Mouse (Mus musculus) midbrain, embryonic 12.5 days (tissue): ENCODE data around the gene Gchfr. TPM values are rescaled to one million over a fixed set of nuclear protein-coding genes. Genes with fewer than 3 reads are reported as not detected.

Experiments used
- ATAC-seq: fragments of 200-750 bp; cut with Nextera tagmentation; 2 replicates; pipeline ENCODE4 v1.8.0; 2017; ENCODE audit warnings: low read depth, moderate TSS enrichment, moderate library complexity; ENCODE audit not compliant: low FRiP score
- H3K27ac ChIP-seq: fragments of 300-500 bp; sonication (generic); replicated peaks from 2 replicates; pipeline ENCODE4 v1.5.1; 2016; ENCODE audit warnings: mild to moderate bottlenecking
- H3K27me3 ChIP-seq: fragments of 300-500 bp; sonication (generic); 2 replicates; pipeline ENCODE4 v1.6.1; 2016; ENCODE audit warnings: mild to moderate bottlenecking
- H3K36me3 ChIP-seq: fragments of 300-500 bp; sonication (generic); 2 replicates; pipeline ENCODE4 v1.6.1; 2016
- H3K4me1 ChIP-seq: fragments of 300-500 bp; sonication (generic); 2 replicates; pipeline ENCODE4 v1.6.1; 2016
- H3K4me2 ChIP-seq: fragments of 300-500 bp; sonication (generic); replicated peaks from 2 replicates; pipeline ENCODE4 v1.6.1; 2016; ENCODE audit warnings: mild to moderate bottlenecking, moderate library complexity
- H3K4me3 ChIP-seq: fragments of 300-500 bp; sonication (generic); 2 replicates; pipeline ENCODE4 v1.5.1; 2016; ENCODE audit warnings: mild to moderate bottlenecking
- H3K9ac ChIP-seq: fragments of 300-500 bp; sonication (generic); replicated peaks from 2 replicates; pipeline ENCODE4 v1.6.1; 2016; ENCODE audit warnings: mild to moderate bottlenecking, moderate library complexity
- H3K9me3 ChIP-seq: fragments of 300-500 bp; sonication (generic); 2 replicates; pipeline ENCODE4 v1.6.1; 2016; ENCODE audit warnings: mild to moderate bottlenecking
- WGBS: fragments of 180-500 bp; shearing (Covaris S2); methylation state at CpG from one replicate; pipeline ENCODE4 v1.1.7; 2016; 5-methylcytosine and 5-hydroxymethylcytosine counted together
- polyA plus RNA-seq: library from polyadenylated mRNA; unstranded; fragments of >200 nt; fragmentation: Nextera tagmentation; extraction: Ambion mirVana; gene quantifications from 2 replicates; pipeline ENCODE4 v1.2.1, GENCODE M21; 2016

The Gchfr gene
- polyA plus RNA-seq, 1 experiment from 2014 or later = 3.3 TPM

- peaks cover 14% of the 10 kb centered on the region; the same call in 1 of the 2 replicates for H3K36me3 ChIP-seq
- no peak for ATAC-seq
- no peak overlapping the region for H3K9ac ChIP-seq
- H3K27me3 ChIP-seq = no peaks in the 10 kb centered on the region
- no peak overlapping the region for H3K4me2 ChIP-seq
- no peak overlapping the region for H3K27ac ChIP-seq
- no peak overlapping the region for H3K4me3 ChIP-seq
- H3K4me1 ChIP-seq = peaks cover 19% of the 10 kb centered on the region
- no peaks in the 10 kb centered on the region for H3K9me3 ChIP-seq
Measured at GRCm38 (mm10) chr2:119157836-119158235, 9.7 kb upstream of the Gchfr start.

- ATAC-seq = no peak
- Histone ChIP-seq H3K27me3 (peaks cover 30% of the 10 kb centered on the region), H3K9ac (peak overlapping the region; percentile 24; the same call in 1 of the 2 replicates), H3K9me3 (no peaks in the 10 kb centered on the region), H3K36me3 (no peaks in the 10 kb centered on the region), H3K4me2 (no peak overlapping the region), H3K27ac (no peak overlapping the region), H3K4me1 (peaks cover 6% of the 10 kb centered on the region), H3K4me3 (no peak overlapping the region)
- WGBS = 23% methylated on average over 2 of the region's 2 CpGs
Measured at GRCm38 (mm10) chr2:119161247-119161646, 6.3 kb upstream of the Gchfr start.

- Histone ChIP-seq H3K4me1 (peaks cover 16% of the 10 kb centered on the region), H3K27ac (no peak overlapping the region), H3K9ac (no peak overlapping the region), H3K4me3 (no peak overlapping the region), H3K27me3 (peaks cover 49% of the 10 kb centered on the region), H3K36me3 (no peaks in the 10 kb centered on the region), H3K4me2 (no peak overlapping the region), H3K9me3 (no peaks in the 10 kb centered on the region)
- ATAC-seq = no peak
- WGBS = 65% methylated on average over 3 of the region's 3 CpGs
Measured at GRCm38 (mm10) chr2:119163135-119163534, 4.4 kb upstream of the Gchfr start.

GRCm38 (mm10) chr2:119163999-119164398 lies 3.6 kb upstream of the Gchfr start:
- Histone ChIP-seq H3K27me3 (peaks cover 56% of the 10 kb centered on the region), H3K4me2 (no peak overlapping the region), H3K36me3 (no peaks in the 10 kb centered on the region), H3K4me3 (no peak overlapping the region), H3K27ac (no peak overlapping the region), H3K9ac (no peak overlapping the region), H3K9me3 (no peaks in the 10 kb centered on the region), H3K4me1 (peaks cover 16% of the 10 kb centered on the region)
- 90% methylated on average over 4 of the region's 4 CpGs for WGBS
- no peak for ATAC-seq

GRCm38 (mm10) chr2:119165401-119165800 lies 2.2 kb upstream of the Gchfr start:
- no peak overlapping the region for H3K9ac ChIP-seq
- H3K27me3 ChIP-seq = peaks cover 60% of the 10 kb centered on the region
- ATAC-seq = no peak
- peaks cover 16% of the 10 kb centered on the region for H3K4me1 ChIP-seq
- H3K36me3 ChIP-seq = no peaks in the 10 kb centered on the region
- H3K9me3 ChIP-seq = no peaks in the 10 kb centered on the region
- no peak overlapping the region for H3K4me2 ChIP-seq
- no peak overlapping the region for H3K27ac ChIP-seq
- no peak overlapping the region for H3K4me3 ChIP-seq

- Histone ChIP-seq H3K4me3 (peak overlapping the region; percentile 56), H3K4me1 (peaks cover 25% of the 10 kb centered on the region), H3K36me3 (0 out of 2 replicates have a peak, but pooled peaks cover 5% of the 10 kb centered on the region), H3K4me2 (peak overlapping the region; percentile 99), H3K9me3 (no peaks in the 10 kb centered on the region), H3K9ac (peak overlapping the region; percentile 62), H3K27ac (no peak overlapping the region), H3K27me3 (peaks cover 60% of the 10 kb centered on the region)
- ATAC-seq = peak; percentile 62; the same call in 1 of the 2 replicates
- WGBS = 3% methylated on average over 26 of the region's 26 CpGs
Measured at GRCm38 (mm10) chr2:119167866-119168256, 288 bp downstream of the Gchfr start.

GRCm38 (mm10) chr2:119170282-119170681 lies 2.7 kb downstream of the Gchfr start:
- no peaks in the 10 kb centered on the region for H3K9me3 ChIP-seq
- peaks cover 44% of the 10 kb centered on the region for H3K4me1 ChIP-seq
- ATAC-seq = no peak
- no peak overlapping the region for H3K9ac ChIP-seq
- H3K4me2 ChIP-seq = no peak overlapping the region
- no peak overlapping the region for H3K27ac ChIP-seq
- H3K4me3 ChIP-seq = no peak overlapping the region
- WGBS = 91% methylated on average over 2 of the region's 2 CpGs
- peaks cover 40% of the 10 kb centered on the region for H3K27me3 ChIP-seq
- 0 out of 2 replicates have a peak, but pooled peaks cover 5% of the 10 kb centered on the region for H3K36me3 ChIP-seq

- Histone ChIP-seq H3K4me1 (peaks cover 43% of the 10 kb centered on the region), H3K36me3 (0 out of 2 replicates have a peak, but pooled peaks cover 5% of the 10 kb centered on the region), H3K4me3 (no peak overlapping the region), H3K27me3 (peaks cover 27% of the 10 kb centered on the region), H3K9me3 (no peaks in the 10 kb centered on the region), H3K27ac (no peak overlapping the region), H3K4me2 (no peak overlapping the region), H3K9ac (no peak overlapping the region)
- 83% methylated on average over 8 of the region's 8 CpGs for WGBS
- no peak for ATAC-seq
Measured at GRCm38 (mm10) chr2:119171574-119171973, 4.0 kb downstream of the Gchfr start.

- peaks cover 18% of the 10 kb centered on the region for H3K27me3 ChIP-seq
- peak overlapping the region; percentile 8; the same call in 1 of the 2 replicates for H3K4me2 ChIP-seq
- H3K36me3 ChIP-seq = peaks cover 8% of the 10 kb centered on the region; the same call in 1 of the 2 replicates
- 88% methylated on average over 7 of the region's 7 CpGs for WGBS
- H3K27ac ChIP-seq = 0 out of 2 replicates have a peak overlapping the region, but pooled peaks have one; percentile 68
- ATAC-seq = no peak
- no peak overlapping the region for H3K4me3 ChIP-seq
- no peaks in the 10 kb centered on the region for H3K9me3 ChIP-seq
- H3K9ac ChIP-seq = no peak overlapping the region
- peaks cover 35% of the 10 kb centered on the region for H3K4me1 ChIP-seq
Measured at GRCm38 (mm10) chr2:119172446-119172845, 4.9 kb downstream of the Gchfr start.

- peaks cover 13% of the 10 kb centered on the region for H3K27me3 ChIP-seq
- H3K4me3 ChIP-seq = no peak overlapping the region
- WGBS = 24% methylated on average over 13 of the region's 13 CpGs
- H3K9ac ChIP-seq = 0 out of 2 replicates have a peak overlapping the region, but pooled peaks have one; percentile 15
- no peaks in the 10 kb centered on the region for H3K9me3 ChIP-seq
- peaks cover 29% of the 10 kb centered on the region for H3K4me1 ChIP-seq
- ATAC-seq = peak; percentile 24; the same call in 1 of the 2 replicates
- H3K27ac ChIP-seq = peak overlapping the region; percentile 68
- H3K36me3 ChIP-seq = peaks cover 13% of the 10 kb centered on the region
- peak overlapping the region; percentile 8 for H3K4me2 ChIP-seq
Measured at GRCm38 (mm10) chr2:119172862-119173576, 5.4 kb downstream of the Gchfr start.

- Histone ChIP-seq H3K27me3 (peaks cover 4% of the 10 kb centered on the region; the same call in 1 of the 2 replicates), H3K27ac (no peak within 1 kb of the TSS), H3K4me3 (no peak within 1 kb of the TSS), H3K4me1 (peaks cover 28% of the 10 kb centered on the region), H3K9ac (0 out of 2 replicates have a peak within 1 kb of the TSS, but pooled peaks have one; percentile 15), H3K36me3 (peaks cover 23% of the 10 kb centered on the region), H3K9me3 (no peaks in the 10 kb centered on the region), H3K4me2 (0 out of 2 replicates have a peak within 1 kb of the TSS, but pooled peaks have one; percentile 8)
- WGBS = 39% methylated on average over 8 of the region's 8 CpGs
- peak; percentile 47; the same call in 1 of the 2 replicates for ATAC-seq
Measured at GRCm38 (mm10) chr2:119173991-119174651, 6.5 kb downstream of the Gchfr start, which contains the start of gene Gm14137. Gm14137 (plus strand) TSS chr2:119174509.

- no peak for ATAC-seq
- Histone ChIP-seq H3K27ac (no peak overlapping the region), H3K36me3 (peaks cover 31% of the 10 kb centered on the region), H3K4me3 (no peak overlapping the region), H3K4me1 (peaks cover 28% of the 10 kb centered on the region), H3K4me2 (no peak overlapping the region), H3K27me3 (no peaks in the 10 kb centered on the region), H3K9me3 (no peaks in the 10 kb centered on the region), H3K9ac (no peak overlapping the region)
- 45% methylated on average over 14 of the region's 14 CpGs for WGBS
Measured at GRCm38 (mm10) chr2:119174866-119175265, 7.3 kb downstream of the Gchfr start.
